Mouse (Mus musculus): ENCODE results near the gene Mvb12b.

- TF ChIP-seq CTCF (IDR thresholded peaks at IDR 0.05; ENCODE audit: borderline replicate concordance, extremely low read depth, insufficient read depth, insufficient read length) (no peak), POLR2A (IDR thresholded peaks at IDR 0.05; ENCODE audit: borderline replicate concordance, extremely low read depth, insufficient read depth, insufficient read length, poor library complexity, severe bottlenecking) (no peak)
Observed at GRCm38 (mm10) chr2:33839252-33839651, 48.5 kb downstream of the Mvb12b start.
